Mouse (Mus musculus) gastrocnemius, adult 18-20 months (tissue): ENCODE measurements around the gene Tjap1. TPM values are rescaled to one million over a fixed set of nuclear protein-coding genes. Genes with fewer than 3 reads are reported as not detected.
A peak's percentile ranks its signal among the peaks of the same experiment; 100 is the strongest.

Experiments used
- DNase-seq: peaks from one replicate; pipeline ENCODE4 v3.0.0; 2021; ENCODE audit warnings: low spot score
- total RNA-seq, 2 experiments: library from RNA; stranded (reverse); gene quantifications; 2 replicates each; pipeline ENCODE4 v1.2.3; 2021

Gene Tjap1
- total RNA-seq, 2 experiments from 2014 or later = 32.1 to 48.1 TPM

GRCm38 (mm10) chr17:46284653-46285052 lies 1.8 kb upstream of the Tjap1 start:
- no peak for DNase-seq

- no peak for DNase-seq
Observed at GRCm38 (mm10) chr17:46283911-46284310, 1.1 kb upstream of the Tjap1 start.

GRCm38 (mm10) chr17:46283140-46283539 lies 314 bp upstream of the Tjap1 start:
- no peak for DNase-seq

- DNase-seq = no peak
Observed at GRCm38 (mm10) chr17:46278011-46278765, 4.6 kb downstream of the Tjap1 start.

GRCm38 (mm10) chr17:46277586-46277985 lies 5.2 kb downstream of the Tjap1 start:
- DNase-seq = peak; percentile 54

GRCm38 (mm10) chr17:46275506-46275905 lies 7.3 kb downstream of the Tjap1 start:
- no peak for DNase-seq

GRCm38 (mm10) chr17:46275034-46275433 lies 7.8 kb downstream of the Tjap1 start:
- no peak for DNase-seq

GRCm38 (mm10) chr17:46274465-46274864 lies 8.4 kb downstream of the Tjap1 start:
- no peak for DNase-seq

- no peak for DNase-seq
Observed at GRCm38 (mm10) chr17:46273803-46274236, 9.0 kb downstream of the Tjap1 start.

GRCm38 (mm10) chr17:46272675-46273074 lies 10.2 kb downstream of the Tjap1 start:
- no peak for DNase-seq

GRCm38 (mm10) chr17:46272058-46272457 lies 10.8 kb downstream of the Tjap1 start:
- DNase-seq = no peak

- DNase-seq = peak; percentile 67
Observed at GRCm38 (mm10) chr17:46269771-46270534, 12.9 kb downstream of the Tjap1 start.

- DNase-seq = no peak
Observed at GRCm38 (mm10) chr17:46268026-46268720, 14.7 kb downstream of the Tjap1 start.

GRCm38 (mm10) chr17:46267511-46267910 lies 15.3 kb downstream of the Tjap1 start:
- no peak for DNase-seq

GRCm38 (mm10) chr17:46266986-46267385 lies 15.8 kb downstream of the Tjap1 start:
- DNase-seq = no peak

- DNase-seq = peak; percentile 81
Observed at GRCm38 (mm10) chr17:46265918-46266618, 16.8 kb downstream of the Tjap1 start.

GRCm38 (mm10) chr17:46265502-46265901 lies 17.3 kb downstream of the Tjap1 start:
- no peak for DNase-seq

GRCm38 (mm10) chr17:46262201-46262694 lies 20.6 kb downstream of the Tjap1 start:
- no peak for DNase-seq

- DNase-seq = no peak
Observed at GRCm38 (mm10) chr17:46259675-46260074, 23.2 kb downstream of the Tjap1 start.

GRCm38 (mm10) chr17:46258279-46259053 lies 24.4 kb downstream of the Tjap1 start:
- no peak for DNase-seq
